Mouse (Mus musculus): ENCODE data around the gene Vgf. TPM values are rescaled to one million over a fixed set of nuclear protein-coding genes. Genes with fewer than 3 reads are reported as not detected.
A peak's percentile ranks its signal among the peaks of the same experiment; 100 is the strongest.

Vgf gene
- total and polyA plus RNA-seq, 3 experiments = 0.38 TPM; not detected in 2

GRCm38 (mm10) chr5:137041442-137041841 lies 15.2 kb downstream of the Vgf start:
- no peak for DNase-seq (ENCODE audit: extremely low read depth)
- no peak overlapping the region for H3K4me3 ChIP-seq (replicated peaks in 1 of 3; ENCODE audit: low read depth in 2 of 3, low read length in 2 of 3, poor library complexity in 1 of 3)
- peaks cover 8 to 10% of the 10 kb centered on the region in 2 experiments for H3K4me1 ChIP-seq (ENCODE audit: control insufficient read depth in 1 of 2, insufficient read depth in 2 of 2)
- no peak for TF ChIP-seq SMC3 (IDR thresholded peaks at IDR 0.05; ENCODE audit: low read depth, low read length)
- no peak overlapping the region for H3K27ac ChIP-seq (ENCODE audit: insufficient read depth, low read depth)
- H3K27me3 ChIP-seq (replicated peaks) = no peaks in the 10 kb centered on the region
- dilution Hi-C loops (cut with MboI; ENCODE audit: extremely low pct_ligation_motif_present, extremely low pct_unique_long_range_greater_than_20kb, low sequenced_read_pairs) = no loop called here
- no peaks in the 10 kb centered on the region for H3K79me2 ChIP-seq (replicated peaks; ENCODE audit: control insufficient read depth, extremely low read depth, insufficient read depth, poor library complexity, severe bottlenecking)
- in situ Hi-C loops (cut with MboI; ENCODE audit: low pct_ligation_motif_present, low pct_unique_long_range_greater_than_20kb, low sequenced_read_pairs) = no loop called here
- H3K36me3 ChIP-seq (replicated peaks in 1 of 2; ENCODE audit: control insufficient read depth in 1 of 2, insufficient read depth in 1 of 2, low read length in 1 of 2) = peaks cover 49 to 71% of the 10 kb centered on the region in 2 experiments
- H3K4me2 ChIP-seq (ENCODE audit: insufficient read depth, low read depth, poor library complexity, severe bottlenecking) = no peak overlapping the region
- H3K9ac ChIP-seq (ENCODE audit: insufficient read depth, low read depth) = no peak overlapping the region
- H3K9me3 ChIP-seq (replicated peaks; ENCODE audit: low read length) = no peaks in the 10 kb centered on the region

- Histone ChIP-seq H3K4me3 (replicated peaks in 1 of 3; ENCODE audit: low read depth in 2 of 3, low read length in 2 of 3, poor library complexity in 1 of 3) (no peak overlapping the region), H3K27me3 (replicated peaks) (no peaks in the 10 kb centered on the region), H3K9ac (ENCODE audit: insufficient read depth, low read depth) (no peak overlapping the region), H3K4me2 (ENCODE audit: insufficient read depth, low read depth, poor library complexity, severe bottlenecking) (no peak overlapping the region), H3K79me2 (replicated peaks; ENCODE audit: control insufficient read depth, extremely low read depth, insufficient read depth, poor library complexity, severe bottlenecking) (no peaks in the 10 kb centered on the region), H3K27ac (ENCODE audit: insufficient read depth, low read depth) (no peak overlapping the region), H3K4me1 (ENCODE audit: control insufficient read depth in 1 of 2, insufficient read depth in 2 of 2) (peaks cover 10 to 13% of the 10 kb centered on the region in 2 experiments), H3K36me3 (replicated peaks in 1 of 2; ENCODE audit: control insufficient read depth in 1 of 2, insufficient read depth in 1 of 2, low read length in 1 of 2) (peaks cover 24 to 46% of the 10 kb centered on the region in 2 experiments), H3K9me3 (replicated peaks; ENCODE audit: low read length) (no peaks in the 10 kb centered on the region)
- no peak for TF ChIP-seq MYC (IDR thresholded peaks at IDR 0.05; ENCODE audit: low read depth, low read length)
- TF ChIP-seq ZKSCAN1 (IDR thresholded peaks at IDR 0.05; ENCODE audit: borderline replicate concordance, low read depth, low read length) = peak; percentile 62
- in situ Hi-C loops (cut with MboI; ENCODE audit: low pct_ligation_motif_present, low pct_unique_long_range_greater_than_20kb, low sequenced_read_pairs) (no loop called here), dilution Hi-C loops (cut with MboI; ENCODE audit: extremely low pct_ligation_motif_present, extremely low pct_unique_long_range_greater_than_20kb, low sequenced_read_pairs) (no loop called here)
- no peak for DNase-seq (ENCODE audit: extremely low read depth)
These were observed 17.8 kb downstream of the Vgf start for GRCm38 (mm10) chr5:137043997-137044396.

- H3K79me2 ChIP-seq (replicated peaks; ENCODE audit: control insufficient read depth, extremely low read depth, insufficient read depth, poor library complexity, severe bottlenecking) = no peaks in the 10 kb centered on the region
- dilution Hi-C loops (cut with MboI; ENCODE audit: extremely low pct_ligation_motif_present, extremely low pct_unique_long_range_greater_than_20kb, low sequenced_read_pairs) (no loop called here), in situ Hi-C loops (cut with MboI; ENCODE audit: low pct_ligation_motif_present, low pct_unique_long_range_greater_than_20kb, low sequenced_read_pairs) (no loop called here)
- peak within 1 kb of the TSS; percentile 78 for H3K9ac ChIP-seq (ENCODE audit: insufficient read depth, low read depth)
- peaks cover 16 to 30% of the 10 kb centered on the region in 2 experiments for H3K36me3 ChIP-seq (replicated peaks in 1 of 2; ENCODE audit: control insufficient read depth in 1 of 2, insufficient read depth in 1 of 2, low read length in 1 of 2)
- H3K9me3 ChIP-seq (replicated peaks; ENCODE audit: low read length) = no peaks in the 10 kb centered on the region
- peaks cover 10 to 18% of the 10 kb centered on the region in 2 experiments for H3K4me1 ChIP-seq (ENCODE audit: control insufficient read depth in 1 of 2, insufficient read depth in 2 of 2)
- DNase-seq (ENCODE audit: extremely low read depth) = peak; percentile 98
- H3K27me3 ChIP-seq (replicated peaks) = no peaks in the 10 kb centered on the region
- peak within 1 kb of the TSS; percentile 83 to 91 (median 90) for H3K4me3 ChIP-seq (replicated peaks in 1 of 3; ENCODE audit: low read depth in 2 of 3, low read length in 2 of 3, poor library complexity in 1 of 3)
- no peak within 1 kb of the TSS for H3K27ac ChIP-seq (ENCODE audit: insufficient read depth, low read depth)
- peak within 1 kb of the TSS; percentile 85 for H3K4me2 ChIP-seq (ENCODE audit: insufficient read depth, low read depth, poor library complexity, severe bottlenecking)
- TF ChIP-seq TBP (conservative IDR thresholded peaks at IDR 0.05; ENCODE audit: low read depth, low read length) (no peak), E2F4 (IDR thresholded peaks at IDR 0.05; ENCODE audit: insufficient replicate concordance, low read depth, low read length) (no peak), POLR2AphosphoS2 (IDR thresholded peaks at IDR 0.05; ENCODE audit: low read depth, low read length) (no peak), MYC (IDR thresholded peaks at IDR 0.05; ENCODE audit: low read depth, low read length) (no peak), CHD1 (IDR thresholded peaks at IDR 0.05; ENCODE audit: low read depth, low read length) (no peak), ZKSCAN1 (IDR thresholded peaks at IDR 0.05; ENCODE audit: borderline replicate concordance, low read depth, low read length) (no peak), NRF1 (IDR thresholded peaks at IDR 0.05; ENCODE audit: low read depth, low read length) (peak; percentile 95), SIN3A (IDR thresholded peaks at IDR 0.05; ENCODE audit: low read length) (peak; percentile 81), ZC3H11A (IDR thresholded peaks at IDR 0.05; ENCODE audit: low read depth, low read length) (no peak), CTCF (conservative IDR thresholded peaks at IDR 0.05 in 1 of 2, IDR thresholded peaks at IDR 0.05 in 1 of 2; ENCODE audit: low read depth in 2 of 2, low read length in 2 of 2) (no peak), UBTF (IDR thresholded peaks at IDR 0.05; ENCODE audit: low read depth, low read length) (no peak), CHD2 (IDR thresholded peaks at IDR 0.05; ENCODE audit: low read length) (peak; percentile 47; the same call in 1 of the 2 replicates), BHLHE40 (IDR thresholded peaks at IDR 0.05; ENCODE audit: low read depth, low read length) (no peak), POLR2A (IDR thresholded peaks at IDR 0.05; ENCODE audit: low read depth, low read length) (peak; percentile 76), RAD21 (IDR thresholded peaks at IDR 0.05; ENCODE audit: low read depth, low read length) (no peak), ZNF384 (IDR thresholded peaks at IDR 0.05; ENCODE audit: low read depth, low read length) (no peak), SMC3 (IDR thresholded peaks at IDR 0.05; ENCODE audit: low read depth, low read length) (no peak), USF1 (IDR thresholded peaks at IDR 0.05; ENCODE audit: low read depth, low read length) (no peak), MEF2A (IDR thresholded peaks at IDR 0.05; ENCODE audit: borderline replicate concordance, low read depth, low read length) (no peak), NELFE (IDR thresholded peaks at IDR 0.05; ENCODE audit: low read depth, low read length) (peak; percentile 66), JUND (conservative IDR thresholded peaks at IDR 0.05; ENCODE audit: low read depth, low read length) (no peak), MAX (IDR thresholded peaks at IDR 0.05; ENCODE audit: low read length) (no peak; the same call in 1 of the 2 replicates), PAX5 (IDR thresholded peaks at IDR 0.05; ENCODE audit: low read length) (no peak), HCFC1 (IDR thresholded peaks at IDR 0.05; ENCODE audit: low read depth, low read length) (peak; percentile 72)
These were observed 19.5 kb downstream of the Vgf start, which contains the start of gene Ap1s1 for GRCm38 (mm10) chr5:137045402-137046323. TSS of gene Ap1s1 (minus strand) at chr5:137046135.

All from CH12.LX (cell line).